Mouse (Mus musculus): Measurements from ENCODE around the gene Irak3.

- TF ChIP-seq CTCF (IDR thresholded peaks at IDR 0.05; ENCODE audit: low read depth) (no peak), EP300 (IDR thresholded peaks at IDR 0.05; ENCODE audit: low read depth) (no peak)
Observed at GRCm38 (mm10) chr10:120201131-120201921, 604 bp downstream of the Irak3 start, which contains the start of gene Tmbim4.
